8 mouse cellular contexts compared by ENCODE assay signal in genomic region chr17:78272713-78273483, GRCm38 (mm10).
DNase-seq lines count a peak whose midpoint lies in the region; ATAC-seq and TF ChIP-seq lines count a peak whose summit lies in the region.
"Had no signal": no experiment of that assay in that cellular context is flagged by ENCODE, and none has a peak within 500 bp of the region (broad histone marks: within the 10 kb centered on the region; RNA-seq: fewer than 3 reads in every experiment).

No protein-coding gene starts in this region.

- 65% methylated on average over 8 of the region's 8 CpGs for WGBS in embryonic facial prominence, embryonic 10.5 days
- 64% methylated on average over 8 of the region's 8 CpGs for WGBS in heart, embryonic 13.5 days
- WGBS in limb, embryonic 14.5 days: 51% methylated on average over 8 of the region's 8 CpGs

- no peaks in the 10 kb centered on the region for H3K27me3 ChIP-seq in embryonic facial prominence, embryonic 10.5 days (replicated peaks; ENCODE audit: low read depth, poor library complexity, severe bottlenecking)
- no peaks in the 10 kb centered on the region for H3K27me3 ChIP-seq in heart, embryonic 13.5 days (replicated peaks)
- H3K27me3 ChIP-seq in limb, embryonic 14.5 days (ENCODE audit: control insufficient read depth, insufficient read depth, low read length): no peaks in the 10 kb centered on the region

- H3K4me1 ChIP-seq in embryonic facial prominence, embryonic 10.5 days: peaks cover 25% of the 10 kb centered on the region
- H3K4me1 ChIP-seq in heart, embryonic 13.5 days: peaks cover 32% of the 10 kb centered on the region
- peaks cover 22% of the 10 kb centered on the region for H3K4me1 ChIP-seq in limb, embryonic 14.5 days (ENCODE audit: control insufficient read depth, insufficient read depth, low read length)

- H3K9me3 ChIP-seq in embryonic facial prominence, embryonic 10.5 days: no peaks in the 10 kb centered on the region
- H3K9me3 ChIP-seq in heart, embryonic 13.5 days: no peaks in the 10 kb centered on the region
- no peaks in the 10 kb centered on the region for H3K9me3 ChIP-seq in limb, embryonic 14.5 days (ENCODE audit: control insufficient read depth, low read length)

- TF ChIP-seq POLR2A in limb, embryonic 14.5 days (IDR thresholded peaks at IDR 0.05; ENCODE audit: borderline replicate concordance, extremely low read depth, insufficient read depth, insufficient read length): no peak

- peak overlapping the region; percentile 65 for H3K27ac ChIP-seq in layer of hippocampus, adult 2 months
- 0 out of 2 replicates have a peak overlapping the region, but pooled peaks have one; percentile 44 for H3K27ac ChIP-seq in embryonic facial prominence, embryonic 10.5 days (replicated peaks)
- peak overlapping the region; percentile 61 for H3K27ac ChIP-seq in heart, embryonic 13.5 days (replicated peaks)
- peak overlapping the region; percentile 48 for H3K27ac ChIP-seq in limb, embryonic 14.5 days (replicated peaks; ENCODE audit: low read depth, low read length)

- ATAC-seq in heart, embryonic 13.5 days (ENCODE audit: extremely low read depth, insufficient number of reproducible peaks, low FRiP score, low TSS enrichment): no peak
- peak; percentile 32; the same call in 1 of the 2 replicates for ATAC-seq in limb, embryonic 14.5 days (ENCODE audit: low FRiP score, low read depth)

- H3K36me3 ChIP-seq in embryonic facial prominence, embryonic 10.5 days (replicated peaks): no peaks in the 10 kb centered on the region
- H3K36me3 ChIP-seq in heart, embryonic 13.5 days: no peaks in the 10 kb centered on the region
- no peaks in the 10 kb centered on the region for H3K36me3 ChIP-seq in limb, embryonic 14.5 days (ENCODE audit: control insufficient read depth, insufficient read depth, low read length)

- DNase-seq in layer of hippocampus, adult 2 months (ENCODE audit: low spot score in 2 of 2): no peak
- no peak for DNase-seq in layer of hippocampus, adult 9-10 months (ENCODE audit: low spot score)
- no peak for DNase-seq in embryonic facial prominence, embryonic 10.5 days (ENCODE audit: low spot score)
- peak; percentile 83 for DNase-seq in limb, embryonic 14.5 days (ENCODE audit: low spot score)
- no peak for DNase-seq in embryo, embryonic 10.5 days (ENCODE audit: low spot score)
- no peak for DNase-seq in ovary, adult 18-20 months (ENCODE audit: low spot score)
- DNase-seq: thymus, postnatal 4 days had no signal

- no peak overlapping the region for H3K9ac ChIP-seq in heart, embryonic 13.5 days
- no peak overlapping the region for H3K9ac ChIP-seq in limb, embryonic 14.5 days (ENCODE audit: low read depth, low read length, severe bottlenecking)

- H3K4me3 ChIP-seq in layer of hippocampus, adult 2 months: no peak overlapping the region
- H3K4me3 ChIP-seq in embryonic facial prominence, embryonic 10.5 days: no peak overlapping the region
- no peak overlapping the region for H3K4me3 ChIP-seq in heart, embryonic 13.5 days
- H3K4me3 ChIP-seq in limb, embryonic 14.5 days (replicated peaks; ENCODE audit: low read length): no peak overlapping the region

- no peak overlapping the region for H3K4me2 ChIP-seq in heart, embryonic 13.5 days
- 0 out of 2 replicates have a peak overlapping the region, but pooled peaks have one; percentile 1 for H3K4me2 ChIP-seq in limb, embryonic 14.5 days (replicated peaks; ENCODE audit: low read depth, low read length, severe bottlenecking)

- no peak for TF ChIP-seq CTCF in layer of hippocampus, adult 2 months (conservative IDR thresholded peaks at IDR 0.05)
